Mouse (Mus musculus) cerebellum, adult 2 months (tissue): Measurements from ENCODE around the gene Kcnj6.

Experiments
- CTCF ChIP-seq: fragments of 200-500 bp; IDR thresholded peaks from 2 replicates; pipeline ENCODE4 v1.5.1; 2011; ENCODE audit warnings: low read depth, mild to moderate bottlenecking, control low read depth, low read length, moderate library complexity, borderline replicate concordance; ENCODE audit not compliant: insufficient read depth
- POLR2A ChIP-seq: fragments of 200-500 bp; IDR thresholded peaks from 2 replicates; pipeline ENCODE4 v1.6.1; 2011; ENCODE audit warnings: low read length, control low read depth, borderline replicate concordance; ENCODE audit not compliant: insufficient read depth

GRCm38 (mm10) chr16:94866300-94866956 is 131.1 kb downstream of the Kcnj6 start:
- TF ChIP-seq CTCF, result no peak
- TF ChIP-seq POLR2A, result no peak
